Mouse (Mus musculus): ENCODE measurements at regions not wholly inside any gene's neighbourhood (a gene's known extent, or its start where the extent isn't known, plus 50 kb on each side); places are given as distances from the start of the nearest gene placed in this dataset.
A peak's percentile ranks its signal among the peaks of the same experiment; 100 is the strongest.

DNA sequence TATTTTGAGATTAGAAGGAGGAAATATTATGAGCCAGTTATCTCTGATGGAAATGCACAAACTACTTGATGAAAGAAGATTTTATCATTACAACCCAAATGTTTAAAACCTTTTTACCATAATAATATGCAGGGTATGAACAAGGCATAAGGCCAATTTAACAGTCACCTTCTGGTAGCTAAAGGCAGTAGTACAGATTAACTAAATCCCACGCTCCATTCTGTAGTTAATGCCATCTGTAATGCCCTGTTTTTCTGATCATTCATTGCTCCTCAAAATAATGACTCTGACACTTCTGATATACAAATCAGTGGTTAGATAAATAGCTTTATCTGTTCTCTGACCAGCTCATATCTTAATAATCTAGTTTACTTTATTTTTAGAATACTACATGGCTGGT, 987.8 kb downstream of the Pcdh7 start:
- no peak overlapping the region for H3K9ac ChIP-seq (replicated peaks; ENCODE audit: low read length)
- 82% methylated on average over 1 of the region's 1 CpGs for WGBS
- no peak for ATAC-seq

GRCm38 (mm10) chr5:58712381-58712780, 994.6 kb downstream of the Pcdh7 start:
- no peak for TF ChIP-seq CTCF (IDR thresholded peaks at IDR 0.05; ENCODE audit: low read depth)
- ATAC-seq = no peak
- Histone ChIP-seq H3K4me2 (ENCODE audit: low read depth, low read length) (no peak overlapping the region), H3K9me3 (ENCODE audit: low read length) (no peaks in the 10 kb centered on the region), H3K9ac (replicated peaks; ENCODE audit: low read length) (no peak overlapping the region), H3K27ac (no peak overlapping the region), H3K4me1 (ENCODE audit: insufficient read depth, low read length) (no peaks in the 10 kb centered on the region), H3K36me3 (ENCODE audit: insufficient read depth, low read length) (no peaks in the 10 kb centered on the region), H3K4me3 (ENCODE audit: low read length) (no peak overlapping the region), H3K27me3 (ENCODE audit: insufficient read depth, low read length) (no peaks in the 10 kb centered on the region)
- no peak for DNase-seq (ENCODE audit: low spot score)
- 51% methylated on average over 1 of the region's 1 CpGs for WGBS

More for the DNA sequence above, 987.8 kb downstream of the Pcdh7 start:
- H3K27ac ChIP-seq = no peak overlapping the region
- H3K9me3 ChIP-seq (ENCODE audit: low read length) = no peaks in the 10 kb centered on the region
- no peaks in the 10 kb centered on the region for H3K36me3 ChIP-seq (ENCODE audit: insufficient read depth, low read length)
- no peaks in the 10 kb centered on the region for H3K4me1 ChIP-seq (ENCODE audit: insufficient read depth, low read length)
- DNase-seq (ENCODE audit: low spot score) = no peak
- H3K4me3 ChIP-seq (ENCODE audit: low read length) = no peak overlapping the region
- no peak for TF ChIP-seq CTCF (IDR thresholded peaks at IDR 0.05; ENCODE audit: low read depth)
- H3K4me2 ChIP-seq (ENCODE audit: low read depth, low read length) = no peak overlapping the region
- no peaks in the 10 kb centered on the region for H3K27me3 ChIP-seq (ENCODE audit: insufficient read depth, low read length)

GRCm38 (mm10) chr5:58733366-58733765, 1015.6 kb downstream of the Pcdh7 start:
- H3K4me2 ChIP-seq (ENCODE audit: low read depth, low read length) = no peak overlapping the region
- DNase-seq (ENCODE audit: low spot score) (no peak), ATAC-seq (no peak)
- TF ChIP-seq CTCF (IDR thresholded peaks at IDR 0.05; ENCODE audit: low read depth) = no peak
- H3K4me1 ChIP-seq (ENCODE audit: insufficient read depth, low read length) = no peaks in the 10 kb centered on the region
- no peaks in the 10 kb centered on the region for H3K27me3 ChIP-seq (ENCODE audit: insufficient read depth, low read length)
- H3K9ac ChIP-seq (replicated peaks; ENCODE audit: low read length) = no peak overlapping the region
- 98% methylated on average over 3 of the region's 3 CpGs for WGBS
- no peak overlapping the region for H3K27ac ChIP-seq
- H3K4me3 ChIP-seq (ENCODE audit: low read length) = no peak overlapping the region
- no peaks in the 10 kb centered on the region for H3K36me3 ChIP-seq (ENCODE audit: insufficient read depth, low read length)
- H3K9me3 ChIP-seq (ENCODE audit: low read length) = no peaks in the 10 kb centered on the region

GRCm38 (mm10) chr5:58733961-58734360, 1016.2 kb downstream of the Pcdh7 start:
- H3K27ac ChIP-seq = no peak overlapping the region
- no peak for DNase-seq (ENCODE audit: low spot score)
- H3K9me3 ChIP-seq (ENCODE audit: low read length) = no peaks in the 10 kb centered on the region
- no peaks in the 10 kb centered on the region for H3K27me3 ChIP-seq (ENCODE audit: insufficient read depth, low read length)
- no peak overlapping the region for H3K4me3 ChIP-seq (ENCODE audit: low read length)
- no peak overlapping the region for H3K9ac ChIP-seq (replicated peaks; ENCODE audit: low read length)
- no peaks in the 10 kb centered on the region for H3K36me3 ChIP-seq (ENCODE audit: insufficient read depth, low read length)
- ATAC-seq = no peak
- WGBS = 91% methylated on average over 2 of the region's 2 CpGs
- no peaks in the 10 kb centered on the region for H3K4me1 ChIP-seq (ENCODE audit: insufficient read depth, low read length)
- no peak for TF ChIP-seq CTCF (IDR thresholded peaks at IDR 0.05; ENCODE audit: low read depth)
- no peak overlapping the region for H3K4me2 ChIP-seq (ENCODE audit: low read depth, low read length)

DNA sequence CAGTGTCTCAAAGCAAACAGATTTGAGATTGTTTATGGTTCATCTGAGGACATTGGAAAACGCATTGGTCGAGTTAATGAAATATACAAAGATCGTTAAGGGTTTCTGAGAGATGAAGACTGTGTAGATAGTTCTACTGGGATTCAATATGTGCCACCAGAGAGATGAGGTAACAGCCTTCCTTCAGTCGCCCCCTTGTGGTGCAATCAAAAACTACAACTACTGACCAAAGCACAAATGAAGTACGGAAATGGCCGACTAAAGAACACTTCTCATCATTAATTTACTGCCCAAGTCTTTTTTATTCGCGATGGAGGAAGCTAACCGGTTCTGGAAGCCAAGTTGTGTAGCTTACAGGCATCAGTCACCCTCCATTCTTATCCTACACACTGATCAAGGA, 1018.8 kb downstream of the Pcdh7 start:
- DNase-seq (ENCODE audit: low spot score) = peak; percentile 62
- peak; percentile 75 for TF ChIP-seq CTCF (IDR thresholded peaks at IDR 0.05; ENCODE audit: low read depth)
- WGBS = 57% methylated on average over 9 of the region's 9 CpGs

DNA sequence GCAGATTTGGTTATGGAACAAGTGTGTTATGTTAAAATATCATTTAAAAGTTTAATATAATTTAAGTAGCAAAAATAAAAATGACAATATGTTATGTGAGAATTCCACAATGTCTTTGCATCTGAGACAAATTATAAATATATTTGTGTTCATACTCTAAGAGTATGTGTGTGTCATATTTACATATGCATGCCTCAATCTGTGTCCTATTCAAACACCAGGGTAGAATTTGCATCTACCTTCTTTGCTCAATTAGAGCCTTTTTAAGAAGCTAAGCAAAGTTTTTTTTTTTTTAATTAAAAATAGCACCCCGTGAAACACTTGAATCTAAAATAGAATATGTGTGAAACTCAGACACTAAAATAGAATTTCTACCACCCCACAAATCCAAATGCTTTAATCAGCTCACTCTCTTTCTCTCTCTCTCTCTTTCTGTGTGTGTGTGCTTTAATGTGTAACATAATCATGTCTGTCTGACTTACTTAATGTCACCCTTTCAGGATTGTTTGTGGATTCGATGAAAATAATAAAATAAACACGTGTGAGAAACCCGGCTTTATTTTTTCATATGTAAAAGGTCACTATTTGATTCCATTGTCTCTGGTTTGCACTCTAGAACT, 1019.6 kb downstream of the Pcdh7 start:
- WGBS = 83% methylated on average over 4 of the region's 4 CpGs
- Histone ChIP-seq H3K27me3 (ENCODE audit: insufficient read depth, low read length) (no peaks in the 10 kb centered on the region), H3K36me3 (ENCODE audit: insufficient read depth, low read length) (no peaks in the 10 kb centered on the region), H3K9me3 (ENCODE audit: low read length) (no peaks in the 10 kb centered on the region), H3K9ac (replicated peaks; ENCODE audit: low read length) (no peak overlapping the region), H3K27ac (no peak overlapping the region), H3K4me1 (ENCODE audit: insufficient read depth, low read length) (no peaks in the 10 kb centered on the region), H3K4me2 (ENCODE audit: low read depth, low read length) (no peak overlapping the region), H3K4me3 (ENCODE audit: low read length) (no peak overlapping the region)
- no peak for TF ChIP-seq CTCF (IDR thresholded peaks at IDR 0.05; ENCODE audit: low read depth)
- DNase-seq (ENCODE audit: low spot score) (no peak), ATAC-seq (no peak)

More for the DNA sequence above, 1018.8 kb downstream of the Pcdh7 start:
- no peaks in the 10 kb centered on the region for H3K4me1 ChIP-seq (ENCODE audit: insufficient read depth, low read length)
- no peaks in the 10 kb centered on the region for H3K36me3 ChIP-seq (ENCODE audit: insufficient read depth, low read length)
- no peaks in the 10 kb centered on the region for H3K27me3 ChIP-seq (ENCODE audit: insufficient read depth, low read length)
- no peak overlapping the region for H3K4me3 ChIP-seq (ENCODE audit: low read length)
- no peak for ATAC-seq
- H3K4me2 ChIP-seq (ENCODE audit: low read depth, low read length) = no peak overlapping the region
- H3K27ac ChIP-seq = no peak overlapping the region
- H3K9ac ChIP-seq (replicated peaks; ENCODE audit: low read length) = no peak overlapping the region
- H3K9me3 ChIP-seq (ENCODE audit: low read length) = no peaks in the 10 kb centered on the region

GRCm38 (mm10) chr5:58738041-58738440, 1020.3 kb downstream of the Pcdh7 start:
- H3K9ac ChIP-seq (replicated peaks; ENCODE audit: low read length) = no peak overlapping the region
- DNase-seq (ENCODE audit: low spot score) = no peak
- no peak for ATAC-seq
- no peaks in the 10 kb centered on the region for H3K27me3 ChIP-seq (ENCODE audit: insufficient read depth, low read length)
- H3K9me3 ChIP-seq (ENCODE audit: low read length) = no peaks in the 10 kb centered on the region
- H3K27ac ChIP-seq = no peak overlapping the region
- WGBS = 69% methylated on average over 4 of the region's 4 CpGs
- H3K36me3 ChIP-seq (ENCODE audit: insufficient read depth, low read length) = no peaks in the 10 kb centered on the region
- TF ChIP-seq CTCF (IDR thresholded peaks at IDR 0.05; ENCODE audit: low read depth) = no peak
- no peaks in the 10 kb centered on the region for H3K4me1 ChIP-seq (ENCODE audit: insufficient read depth, low read length)
- H3K4me2 ChIP-seq (ENCODE audit: low read depth, low read length) = no peak overlapping the region
- no peak overlapping the region for H3K4me3 ChIP-seq (ENCODE audit: low read length)
